Mouse (Mus musculus) spleen, postnatal 0 days (tissue): ENCODE data around the gene Prpf40a. TPM values are rescaled to one million over a fixed set of nuclear protein-coding genes. Genes with fewer than 3 reads are reported as not detected.

ENCODE experiments used
- polyA plus RNA-seq: library from polyadenylated mRNA; unstranded; fragments of >200 nt; fragmentation: Nextera tagmentation; extraction: Ambion mirVana; gene quantifications from 2 replicates; pipeline ENCODE4 v1.2.1, GENCODE M21; 2015

The Prpf40a gene
- 88.2 and 93.6 TPM in 2 replicates for polyA plus RNA-seq

DNA sequence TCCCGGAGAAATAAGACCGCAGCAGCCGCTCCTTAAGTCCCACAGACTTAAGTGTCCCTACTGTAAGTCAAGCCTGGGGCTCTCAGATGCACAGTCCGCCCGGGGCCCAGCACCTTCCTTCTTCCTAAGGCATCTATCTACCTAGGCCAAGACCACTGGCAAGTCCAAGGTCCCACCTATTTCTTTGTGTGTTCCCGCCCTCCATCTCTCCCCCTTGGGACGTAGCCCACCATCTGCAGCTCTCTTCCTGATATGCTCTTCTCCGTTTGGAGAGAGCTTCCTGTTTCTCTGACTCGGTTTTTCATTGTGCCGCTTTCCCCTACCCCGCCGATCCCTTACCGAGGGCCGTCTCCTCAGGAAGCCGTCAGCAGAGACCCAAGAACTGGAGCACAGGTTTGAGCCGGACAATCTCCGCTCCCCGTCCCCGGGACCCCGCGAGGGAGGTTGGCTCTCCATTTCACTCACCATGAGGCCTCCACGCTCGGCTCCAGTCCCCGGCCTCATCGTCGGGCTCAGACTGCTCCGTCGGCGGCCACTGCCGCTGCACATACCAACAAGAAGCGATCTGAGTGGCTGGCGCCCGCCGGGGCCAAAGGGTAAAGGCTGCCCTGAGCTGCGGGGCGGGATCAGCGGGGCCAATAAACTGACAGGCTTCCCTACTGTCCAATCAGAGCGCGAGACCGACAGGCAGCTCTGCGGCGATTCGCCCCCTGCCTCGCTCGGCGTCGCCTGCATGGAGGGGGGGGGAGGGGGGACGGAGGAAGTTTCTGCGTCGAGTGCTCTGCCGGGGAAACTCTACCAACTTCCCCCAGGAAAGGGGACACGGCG is at the start of gene Prpf40a:
TSS of gene Prpf40a (minus strand) at position 601 of the 828 bp plus-strand sequence.

DNA sequence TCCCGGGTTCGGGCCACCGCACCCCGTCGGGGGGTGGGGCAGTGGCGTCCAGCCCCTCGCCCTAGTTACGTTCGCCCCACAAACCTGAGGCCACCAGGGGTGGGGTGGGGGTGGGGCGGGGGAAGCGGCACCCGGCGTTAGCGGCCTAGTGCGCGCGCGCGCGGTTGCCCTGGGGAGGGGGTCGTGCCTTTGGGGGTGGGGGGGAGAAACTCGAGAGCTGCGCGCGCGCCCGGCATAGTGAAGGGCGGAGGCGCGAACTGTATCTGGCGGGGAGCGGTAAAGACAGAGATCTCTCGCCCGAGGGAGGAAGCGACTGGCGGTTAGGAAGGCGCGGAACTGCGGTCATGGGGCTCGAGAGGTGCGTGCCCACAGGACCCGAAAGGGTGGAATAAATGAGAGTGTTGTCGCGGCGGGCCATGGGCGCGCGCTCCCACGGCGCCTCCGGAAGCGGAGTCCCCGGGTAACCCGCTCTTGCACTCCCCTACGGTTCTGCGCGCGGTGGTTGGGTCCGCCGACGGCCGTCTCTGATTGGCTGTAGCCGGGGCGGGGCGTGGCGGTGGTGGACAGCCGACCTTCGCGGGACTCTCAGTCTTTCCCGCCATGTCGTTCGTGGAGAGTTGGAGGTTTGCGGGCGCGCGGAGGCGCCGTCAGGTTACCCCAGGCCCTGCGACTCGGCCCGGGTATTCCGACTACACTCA is 588 bp upstream of the Prpf40a start, which contains the start of gene Arl6ip6:
TSS of gene Arl6ip6 (plus strand) at position 204 of the 698 bp plus-strand sequence.

Other genes with a start within 250 kb of the Prpf40a start
- gene Arl6ip6, start 442 bp upstream of the Prpf40a start, polyA plus RNA-seq = 41.6 and 45.5 TPM in 2 replicates